Mouse (Mus musculus): ENCODE data around the gene Crispld2.

- TF ChIP-seq CTCF (IDR thresholded peaks at IDR 0.05; ENCODE audit: low read depth, low read length) (no peak), GATA1 (IDR thresholded peaks at IDR 0.05; ENCODE audit: borderline replicate concordance, low read length) (no peak), TAL1 (conservative IDR thresholded peaks at IDR 0.05; ENCODE audit: low read depth, low read length) (no peak), POLR2AphosphoS5 (IDR thresholded peaks at IDR 0.05; ENCODE audit: insufficient replicate concordance, low read depth, low read length) (no peak), GATA2 (IDR thresholded peaks at IDR 0.05; ENCODE audit: borderline replicate concordance, low read depth, low read length) (no peak)
These were observed 34.8 kb downstream of the Crispld2 start for GRCm38 (mm10) chr8:120026991-120027390.
